Mouse (Mus musculus): ENCODE results near the gene Hectd4.
"Not testable (repeated sequence)": the region's sequence is repeated elsewhere in the genome, so short reads cannot be mapped to it uniquely, and the experiment has no call there.

Hectd4 gene

GRCm38 (mm10) chr5:121343997-121344396 is 124.0 kb downstream of the Hectd4 start:
- no peak for DNase-seq (ENCODE audit: low read depth, low spot score)

GRCm38 (mm10) chr5:121359229-121359628 is 139.2 kb downstream of the Hectd4 start:
- DNase-seq (ENCODE audit: low read depth, low spot score) = no peak

- DNase-seq (ENCODE audit: low read depth, low spot score) = no peak
These were observed 141.7 kb downstream of the Hectd4 start for GRCm38 (mm10) chr5:121361696-121362095.

- no peak for DNase-seq (ENCODE audit: low read depth, low spot score)
These were observed 143.4 kb downstream of the Hectd4 start for GRCm38 (mm10) chr5:121363441-121363840.

DNA sequence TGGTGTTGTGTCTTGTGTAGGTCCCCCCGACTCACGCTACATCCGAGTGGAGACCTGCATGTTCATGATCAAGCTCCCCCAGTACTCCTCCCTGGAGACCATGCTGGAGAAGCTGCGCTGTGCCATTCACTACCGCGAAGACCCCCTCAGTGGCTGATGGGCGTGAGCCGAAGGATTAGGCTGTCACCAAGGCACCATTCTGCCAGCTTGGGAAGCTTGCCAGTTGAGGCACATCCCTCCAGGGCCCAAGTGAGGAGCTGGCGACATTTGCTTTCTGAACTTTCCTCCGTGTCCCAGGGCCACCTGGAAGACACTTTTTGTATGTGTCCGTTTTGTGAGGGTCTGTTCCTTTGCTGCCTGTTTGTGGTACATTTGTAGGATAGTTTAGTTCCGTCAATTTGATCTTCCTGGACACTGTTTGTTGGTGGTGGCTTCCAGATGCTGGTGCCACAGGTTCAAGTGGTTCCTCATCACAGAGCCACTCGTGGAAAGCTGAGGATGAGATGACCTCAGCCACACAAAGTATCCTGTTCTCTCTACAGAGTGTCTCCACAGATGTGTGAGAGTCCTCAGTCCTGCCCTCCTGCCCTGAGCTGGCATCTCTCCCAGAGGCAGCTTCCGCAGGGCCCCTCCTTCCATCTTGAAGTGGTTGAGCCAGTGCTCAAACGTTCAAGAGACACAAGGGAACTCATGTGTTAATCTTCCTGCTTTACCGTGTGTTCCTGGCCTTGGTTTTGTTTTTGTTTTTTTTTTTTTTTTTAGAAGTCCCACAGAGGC is 146.6 kb downstream of the Hectd4 start:
- no peak for DNase-seq (ENCODE audit: low read depth, low spot score)

DNA sequence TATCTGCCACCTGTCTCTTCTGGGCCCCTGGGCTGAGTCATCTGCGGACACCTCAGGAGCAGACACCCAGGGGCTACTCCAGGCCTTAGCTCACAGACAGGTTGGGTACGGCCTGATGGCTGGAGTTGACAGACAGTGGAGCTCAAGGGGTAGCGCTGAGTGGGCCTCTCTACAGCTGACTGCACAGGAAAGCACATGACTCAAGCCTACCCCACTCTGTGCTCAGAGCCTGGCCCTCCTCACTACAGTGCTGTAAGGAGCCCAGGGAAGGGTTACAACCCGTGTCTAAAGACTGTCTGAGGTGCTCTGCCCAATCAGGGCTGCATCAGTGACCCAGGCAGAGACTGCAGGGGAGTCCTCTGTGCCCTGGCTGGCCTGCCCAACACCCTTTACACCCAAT is 147.2 kb downstream of the Hectd4 start:
- DNase-seq (ENCODE audit: low read depth, low spot score) = no peak

DNA sequence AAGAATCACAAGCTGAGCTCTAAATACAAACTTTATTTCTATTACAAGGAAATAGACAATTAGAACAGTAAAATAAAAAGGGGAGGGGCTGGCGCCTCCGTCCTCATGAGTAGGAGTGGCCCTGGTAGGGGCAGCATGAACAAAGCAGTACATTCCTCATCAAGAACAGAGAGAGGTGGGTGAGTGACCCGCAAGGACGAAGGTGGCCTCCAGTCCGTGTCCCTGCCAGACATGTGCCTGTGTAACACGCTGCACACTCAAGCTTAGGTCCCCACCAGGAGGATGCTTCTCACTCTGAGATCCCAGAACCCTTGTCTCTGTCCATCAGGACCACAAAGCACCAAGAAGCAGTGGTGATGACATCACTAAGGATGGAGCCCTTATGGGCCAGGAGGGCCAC is 151.7 kb downstream of the Hectd4 start:
- no peak for DNase-seq (ENCODE audit: low read depth, low spot score)

- no peak for DNase-seq (ENCODE audit: low read depth, low spot score)
These were observed 154.8 kb downstream of the Hectd4 start for GRCm38 (mm10) chr5:121374790-121375189.

DNA sequence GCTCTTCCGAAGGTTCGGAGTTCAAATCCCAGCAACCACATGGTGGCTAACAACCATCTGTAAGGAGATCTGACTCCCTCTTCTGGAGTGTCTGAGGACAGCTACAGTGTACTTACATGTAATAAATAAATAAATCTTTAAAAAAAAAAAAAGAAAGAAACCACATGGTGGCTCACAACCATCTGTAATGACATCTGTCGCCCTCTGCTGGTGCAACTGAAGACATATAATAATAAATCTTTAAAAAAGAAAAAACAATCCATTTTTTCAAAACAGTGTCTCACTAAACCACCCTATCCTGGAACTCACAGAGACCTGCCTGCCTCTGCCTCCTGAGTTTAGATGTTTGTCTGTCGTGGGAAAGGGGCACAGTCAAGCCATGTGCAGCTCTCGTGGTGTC is 157.0 kb downstream of the Hectd4 start:
- DNase-seq (ENCODE audit: low read depth, low spot score) = not testable (repeated sequence)

DNA sequence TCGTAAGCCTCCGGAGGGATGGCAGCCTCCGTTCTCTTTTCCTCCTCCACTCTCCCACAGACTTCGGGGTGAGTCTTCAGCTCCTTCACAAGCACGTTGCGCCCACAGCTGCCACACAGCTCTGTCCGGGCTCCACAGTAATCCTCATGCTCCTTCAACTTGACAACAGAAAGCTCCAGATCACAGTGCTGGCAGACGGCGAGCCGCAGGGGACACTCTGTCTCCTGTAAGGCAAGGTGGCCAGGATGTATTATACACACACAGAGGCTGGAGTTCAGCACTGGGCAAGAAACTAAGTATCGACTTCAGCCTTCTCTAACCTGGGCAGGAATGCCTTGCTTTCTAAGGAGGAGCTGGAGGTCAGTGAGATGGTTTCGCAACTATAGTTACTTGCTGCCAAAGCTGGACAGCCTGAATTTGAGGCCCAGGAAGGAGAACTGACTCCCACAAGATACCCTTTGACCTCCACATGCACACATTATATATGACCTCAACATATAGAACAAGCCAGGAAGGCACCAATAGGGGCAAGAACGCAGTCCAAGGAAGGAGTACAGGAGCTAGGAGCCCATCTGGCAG is 158.7 kb downstream of the Hectd4 start:
- DNase-seq (ENCODE audit: low read depth, low spot score) = no peak

DNA sequence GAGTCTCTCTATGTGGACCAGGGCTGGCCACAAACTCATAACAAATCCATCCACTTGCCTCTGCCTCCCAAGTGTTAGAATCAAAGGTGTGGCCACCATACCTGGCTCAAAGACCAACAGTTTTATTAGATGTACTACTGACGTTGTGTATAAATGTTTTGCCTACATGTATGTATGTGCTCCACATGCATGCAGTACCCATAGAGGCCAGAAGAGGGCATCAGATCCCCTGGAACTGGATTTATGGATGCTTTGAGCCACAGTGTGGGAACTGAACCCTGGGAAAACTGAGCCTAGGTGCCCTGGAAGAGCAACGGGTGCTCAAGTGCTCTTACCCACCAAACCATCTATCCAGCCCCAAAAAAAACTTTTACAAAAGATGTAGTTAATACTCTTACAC is 160.7 kb downstream of the Hectd4 start:
- no peak for DNase-seq (ENCODE audit: low read depth, low spot score)

GRCm38 (mm10) chr5:121383857-121384756 is 164.1 kb downstream of the Hectd4 start:
- no peak for DNase-seq (ENCODE audit: low read depth, low spot score)

GRCm38 (mm10) chr5:121384757-121385460 is 164.9 kb downstream of the Hectd4 start:
- DNase-seq (ENCODE audit: low read depth, low spot score) = no peak

DNA sequence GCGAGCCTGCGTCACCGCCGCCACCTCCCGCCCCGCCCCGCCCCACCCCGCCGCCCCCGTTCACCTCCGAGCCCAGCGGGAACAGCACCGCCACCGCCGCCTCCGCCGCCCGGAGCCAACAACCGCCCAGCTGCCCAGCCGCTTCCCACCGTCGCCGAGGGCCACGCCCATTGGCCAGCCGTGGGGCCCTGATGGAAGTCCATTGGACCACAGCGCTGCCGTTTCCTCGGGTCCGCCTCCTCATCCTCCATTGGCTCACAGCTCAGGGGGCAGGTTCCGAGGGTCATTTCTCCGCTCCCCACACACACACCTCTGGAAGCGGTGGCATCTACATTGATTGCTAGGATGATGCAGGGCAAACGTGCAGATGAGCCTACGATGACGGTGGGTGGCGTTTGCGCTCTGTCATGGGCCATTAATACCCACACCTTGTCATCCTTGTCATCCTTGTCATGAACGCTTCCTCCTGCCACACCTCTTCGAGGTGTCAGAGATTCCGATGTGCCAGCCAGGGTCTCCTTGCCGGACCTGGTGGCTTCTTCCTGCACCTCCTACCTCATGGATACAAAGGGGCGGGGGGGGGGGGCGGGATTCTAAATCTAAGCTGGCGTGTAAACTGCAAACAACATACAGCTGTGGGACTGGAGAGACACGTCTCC is 165.6 kb downstream of the Hectd4 start, which contains the start of gene Trafd1:
TSS of gene Trafd1 (minus strand) at position 172 of the 659 bp plus-strand sequence.
- DNase-seq (ENCODE audit: low read depth, low spot score) = peak; percentile 87

- DNase-seq (ENCODE audit: low read depth, low spot score) = no peak
These were observed 166.3 kb downstream of the Hectd4 start for GRCm38 (mm10) chr5:121386120-121386909.

GRCm38 (mm10) chr5:121387126-121387525 is 167.1 kb downstream of the Hectd4 start:
- DNase-seq (ENCODE audit: low read depth, low spot score) = no peak

GRCm38 (mm10) chr5:121389106-121389505 is 169.1 kb downstream of the Hectd4 start:
- DNase-seq (ENCODE audit: low read depth, low spot score) = no peak

DNA sequence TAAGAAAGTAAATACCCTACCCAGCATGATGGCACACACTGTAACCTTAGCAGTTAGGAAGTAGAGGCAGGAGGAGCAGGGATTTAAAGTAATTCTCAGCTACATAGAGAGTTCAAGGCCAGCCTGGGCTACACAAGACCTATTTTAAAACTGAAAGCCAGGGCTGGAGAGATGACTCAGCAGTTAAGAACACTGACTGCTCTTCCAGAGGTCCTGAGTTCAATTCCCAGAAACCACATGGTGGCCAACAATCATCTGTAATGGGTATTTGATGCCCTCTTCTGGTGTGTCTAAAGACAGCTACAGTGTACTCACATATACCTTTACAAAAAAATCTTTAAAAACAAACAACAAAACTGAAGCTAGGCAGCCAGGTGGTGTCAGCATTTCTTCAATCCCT is 169.7 kb downstream of the Hectd4 start:
- no peak for DNase-seq (ENCODE audit: low read depth, low spot score)

GRCm38 (mm10) chr5:121392667-121393380 is 172.8 kb downstream of the Hectd4 start:
- DNase-seq (ENCODE audit: low read depth, low spot score) = no peak

GRCm38 (mm10) chr5:121393402-121393801 is 173.4 kb downstream of the Hectd4 start:
- DNase-seq (ENCODE audit: low read depth, low spot score) = no peak

Measured in embryo, embryonic 11.5 days (tissue).